Mouse (Mus musculus) kidney, adult 9 months (tissue): ENCODE measurements around the gene Trim43a.
"Not testable (repeated sequence)": the region's sequence is repeated elsewhere in the genome, so short reads cannot be mapped to it uniquely, and the experiment has no call there.

Experiments
- DNase-seq: peaks from one replicate; pipeline ENCODE4 v3.0.0; 2022

Trim43a gene

DNA sequence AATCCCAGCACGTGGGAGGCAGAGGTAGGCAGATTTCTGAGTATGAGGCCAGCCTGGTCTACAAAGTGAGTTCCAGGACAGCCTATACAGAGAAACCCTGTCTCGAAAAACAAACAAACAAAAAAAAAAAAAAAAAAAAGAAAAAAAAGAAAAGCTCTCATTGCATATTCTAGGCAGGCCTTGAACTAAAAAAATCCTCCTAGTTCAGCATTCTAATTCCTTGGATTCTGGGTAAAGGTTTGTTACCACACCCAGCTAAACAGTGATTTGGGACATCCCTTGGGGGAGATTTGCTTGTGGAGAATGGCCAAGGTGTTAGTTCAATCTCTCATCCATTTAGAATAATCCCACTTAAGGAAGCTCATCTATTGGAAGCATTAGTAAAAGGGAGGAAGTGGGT, at the start of gene Trim43a:
Trim43a (plus strand) TSS at position 301 of the 400 bp plus-strand sequence.
- DNase-seq, result not testable (repeated sequence)

DNA sequence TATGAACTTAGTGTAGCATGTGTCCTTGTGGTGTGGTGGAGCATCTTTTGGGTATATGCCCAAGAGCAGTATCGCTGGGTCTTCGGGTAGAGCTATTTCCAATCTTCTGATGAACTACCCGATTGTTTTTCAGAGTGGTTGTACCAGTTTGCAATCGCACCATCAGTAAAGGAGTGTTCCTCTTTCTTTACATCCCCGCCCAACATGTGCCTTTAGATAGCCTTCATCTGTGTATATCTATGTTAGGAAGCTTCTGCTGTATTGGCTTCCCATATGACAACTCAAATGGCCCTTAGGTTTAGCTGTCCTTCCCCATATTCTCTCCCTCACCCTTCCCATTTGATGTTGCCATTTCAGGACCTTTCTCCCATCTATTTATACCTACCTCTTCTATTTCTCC, 46.6 kb upstream of the Trim43a start:
- no peak for DNase-seq

DNA sequence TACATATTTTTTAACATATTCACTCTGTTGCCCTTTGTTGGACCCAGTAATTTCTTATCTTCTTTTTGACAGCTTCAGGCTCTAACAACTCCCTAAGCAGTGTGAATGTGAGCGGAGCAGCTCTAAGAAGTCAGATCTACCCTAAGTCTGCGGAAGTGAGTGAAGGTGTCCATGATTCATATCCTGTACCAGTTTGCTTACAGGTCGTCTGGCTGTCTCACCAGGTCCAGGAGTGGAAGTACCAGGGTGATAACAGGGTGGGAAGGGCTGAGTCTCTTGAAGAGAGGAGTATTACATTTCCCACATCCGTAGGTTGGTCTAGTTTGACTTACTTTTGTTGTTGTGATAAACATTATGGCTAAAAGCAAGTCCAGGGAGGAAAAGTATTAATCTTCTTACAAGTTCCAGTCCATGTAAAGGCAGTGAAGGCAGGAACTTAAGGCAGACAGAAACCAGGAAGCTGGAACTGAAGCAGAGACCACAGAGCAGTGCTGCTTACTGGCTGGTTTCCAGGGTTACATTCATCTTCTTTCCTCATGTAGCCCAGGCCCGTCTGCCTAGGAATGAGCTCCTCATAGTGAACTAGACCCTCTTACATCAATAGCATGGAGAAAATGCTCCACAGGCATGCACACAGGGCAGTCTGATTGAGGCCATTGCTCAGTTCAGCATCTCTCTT, 41.0 kb upstream of the Trim43a start:
- no peak for DNase-seq

DNA sequence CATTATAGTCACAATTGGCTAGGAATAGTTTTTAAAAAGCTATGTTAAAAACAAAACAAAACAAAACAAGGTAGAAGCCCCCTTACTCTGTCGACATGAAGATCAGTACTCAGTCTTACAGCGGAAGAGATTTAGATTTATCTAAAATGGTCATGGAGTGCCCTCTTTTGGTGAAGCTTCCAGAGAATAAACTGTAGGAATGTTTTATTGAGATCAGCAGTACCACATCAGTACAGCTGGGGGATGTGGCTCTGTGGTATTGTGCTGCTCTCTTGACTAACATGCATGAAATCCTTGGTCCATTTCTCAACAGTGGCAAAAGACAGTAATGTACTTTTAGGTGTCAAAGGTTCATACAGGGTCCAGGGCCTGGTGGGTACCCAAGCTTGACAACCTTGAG, 37.9 kb upstream of the Trim43a start:
- peak; percentile 40 for DNase-seq

DNA sequence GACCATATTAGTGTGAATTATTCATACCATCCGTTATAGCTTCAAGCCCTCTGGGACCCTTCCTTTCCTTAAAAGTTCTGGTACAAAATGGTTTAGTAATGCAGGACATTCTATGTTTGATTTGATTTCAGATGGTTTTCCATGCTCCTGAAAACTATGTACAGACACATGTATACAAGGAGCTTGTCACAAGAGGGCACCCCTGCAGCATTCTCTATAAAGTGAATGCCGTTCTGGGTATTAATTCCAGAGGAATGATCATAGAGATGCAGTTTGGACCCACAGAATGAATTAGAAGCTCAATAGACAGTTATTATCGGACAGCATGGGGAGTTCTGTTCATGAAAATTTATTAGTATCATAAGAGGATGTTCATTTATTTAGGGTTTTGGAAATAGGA, 35.2 kb upstream of the Trim43a start:
- peak; percentile 29 for DNase-seq

DNA sequence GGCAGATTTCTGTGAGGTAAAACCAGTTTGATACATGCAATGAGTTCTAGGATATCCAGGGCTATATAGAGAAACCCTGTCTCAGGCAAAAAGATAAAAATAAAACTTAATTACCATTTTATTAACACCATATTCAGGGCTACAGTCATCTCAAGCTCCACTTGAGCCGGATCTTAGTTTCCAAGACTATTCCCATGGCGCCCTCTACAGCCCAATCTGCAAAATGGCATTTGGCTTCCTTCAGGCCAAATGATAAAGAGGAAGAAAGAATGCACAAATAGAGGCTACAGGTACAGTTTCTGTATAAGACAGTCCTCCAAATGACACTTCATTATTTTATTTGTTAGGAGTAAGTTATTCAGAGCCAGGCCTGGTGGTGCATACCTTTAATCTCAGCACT, 34.5 kb upstream of the Trim43a start:
- peak; percentile 57 for DNase-seq

DNA sequence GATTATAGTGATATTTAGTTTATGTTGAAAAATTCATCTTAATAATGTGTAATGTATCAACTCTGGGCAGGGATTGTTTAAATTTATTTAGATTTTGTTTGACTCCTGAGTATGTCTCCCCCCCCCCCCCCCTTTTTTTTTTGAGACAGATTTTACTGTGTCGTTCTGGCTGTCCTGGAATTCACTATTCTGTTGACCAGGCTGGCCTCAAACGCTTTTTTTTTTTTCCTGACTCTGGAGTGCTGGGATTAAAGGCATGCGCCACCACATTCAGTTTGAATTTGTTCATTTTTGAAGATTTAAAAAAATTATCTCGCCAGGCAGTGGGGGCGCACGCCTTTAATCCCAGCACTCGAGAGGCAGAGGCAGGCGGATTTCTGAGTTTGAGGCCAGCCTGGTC, 34.0 kb upstream of the Trim43a start:
- no peak for DNase-seq

DNA sequence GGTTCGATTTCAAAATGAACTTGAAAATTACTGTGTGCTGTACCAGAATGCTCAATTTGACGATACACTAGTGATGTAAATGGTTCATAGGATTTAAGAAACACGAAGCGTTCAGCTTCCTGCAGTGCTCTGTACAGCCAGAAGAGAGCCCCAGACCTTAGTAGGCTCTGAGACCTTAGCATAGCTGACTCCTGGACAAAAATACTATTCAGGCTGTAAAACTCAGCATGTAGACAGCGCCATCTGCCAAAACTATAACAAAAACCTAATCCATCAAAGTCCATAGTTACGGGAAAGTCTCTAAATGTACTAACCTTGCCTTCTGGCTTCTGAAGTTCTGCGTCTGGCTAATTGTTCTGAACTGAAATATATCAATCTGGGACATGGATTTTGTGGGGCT, 33.4 kb upstream of the Trim43a start:
- DNase-seq, result peak; percentile 65

DNA sequence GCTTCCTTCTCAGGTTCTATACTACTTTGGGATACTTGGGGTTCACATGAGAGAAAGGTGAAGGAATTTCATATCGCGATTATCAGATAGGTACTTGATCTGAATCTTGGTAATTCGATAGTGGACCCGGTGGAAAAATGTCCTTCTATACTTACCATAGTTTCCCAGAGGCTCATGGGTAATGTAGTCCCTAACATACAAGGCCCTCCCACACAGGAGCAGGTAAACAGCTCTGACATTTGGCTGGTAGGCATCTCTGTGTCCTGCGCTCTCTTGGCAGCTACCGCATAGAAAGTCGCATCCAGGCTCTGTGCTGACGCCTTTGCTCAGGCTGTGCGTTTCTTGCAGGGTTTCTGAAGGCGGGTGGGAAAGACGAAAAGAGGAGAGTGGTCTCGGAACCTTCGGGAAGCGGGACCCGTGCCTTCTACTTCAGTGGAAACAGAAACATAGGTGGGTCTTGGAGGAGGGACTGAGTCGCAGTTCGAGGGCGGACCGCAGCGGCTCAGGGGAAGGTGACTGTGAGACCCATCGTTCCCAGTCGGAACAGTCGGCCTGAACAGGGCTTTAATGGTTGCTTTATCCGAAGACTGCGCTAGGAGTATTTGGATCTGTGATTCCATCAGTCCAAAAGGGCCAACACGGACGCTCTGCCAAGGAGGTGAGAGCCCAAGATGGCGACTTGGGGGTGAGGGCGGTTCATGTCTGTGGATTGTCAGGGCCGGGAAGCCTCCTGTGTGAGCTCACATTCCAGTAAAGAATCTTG, 32.7 kb upstream of the Trim43a start, which contains the start of gene Zfp949:
Zfp949 (plus strand) TSS at position 170 of the 763 bp plus-strand sequence.
- DNase-seq, result peak; percentile 92

DNA sequence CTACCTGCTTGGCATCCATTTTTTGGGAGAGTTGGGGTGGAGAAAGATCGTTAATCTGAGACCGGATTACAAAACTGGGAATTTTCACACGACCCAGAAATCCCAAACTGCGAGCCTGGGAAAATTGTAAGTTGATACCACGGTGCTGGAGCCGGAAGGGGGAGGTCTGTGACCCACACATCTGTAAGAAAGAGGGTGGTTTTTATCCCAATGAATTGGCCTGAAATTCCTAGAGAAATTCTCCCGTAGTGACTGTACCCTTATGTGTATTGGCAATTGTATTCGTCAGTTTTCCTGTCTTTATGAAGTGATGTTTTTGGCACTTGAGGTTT, 32.1 kb upstream of the Trim43a start:
- no peak for DNase-seq

DNA sequence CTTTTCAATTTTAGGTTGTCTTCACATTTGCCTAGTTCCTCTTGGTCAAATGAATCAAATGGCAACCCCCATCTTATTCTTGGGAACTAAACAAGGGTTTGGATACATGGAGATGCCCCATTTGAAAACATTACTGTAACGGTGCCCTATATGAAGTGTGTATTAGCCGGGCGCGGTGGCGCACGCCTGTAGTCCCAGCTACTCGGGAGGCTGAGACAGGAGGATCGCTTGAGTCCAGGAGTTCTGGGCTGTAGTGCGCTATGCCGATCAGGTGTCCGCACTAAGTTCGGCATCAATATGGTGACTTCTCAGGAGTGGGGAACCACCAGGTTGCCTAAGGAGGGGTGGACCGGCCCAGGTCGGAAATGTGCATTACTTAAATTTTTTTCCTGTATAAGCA, 27.6 kb upstream of the Trim43a start:
- no peak for DNase-seq

DNA sequence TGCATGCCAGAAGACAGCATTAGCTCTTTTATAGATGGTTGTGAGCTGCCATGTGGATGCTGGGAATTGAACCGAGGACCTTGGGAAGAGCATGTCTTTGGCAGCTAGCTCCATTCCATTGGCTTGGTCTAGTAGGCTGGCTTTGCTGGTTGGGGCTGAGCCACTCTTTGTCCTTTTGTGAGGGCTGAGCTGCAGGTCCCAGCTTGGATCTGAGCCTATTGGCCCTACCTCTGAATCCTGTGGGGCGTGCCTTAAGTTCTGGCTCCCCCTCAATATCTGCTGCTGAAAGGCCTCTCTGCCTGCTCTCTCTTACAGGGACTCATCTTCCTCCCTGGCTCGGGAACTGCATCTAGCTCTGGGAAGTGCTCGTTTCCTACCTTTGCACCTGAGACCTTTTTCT, 22.5 kb upstream of the Trim43a start:
- DNase-seq, result no peak

DNA sequence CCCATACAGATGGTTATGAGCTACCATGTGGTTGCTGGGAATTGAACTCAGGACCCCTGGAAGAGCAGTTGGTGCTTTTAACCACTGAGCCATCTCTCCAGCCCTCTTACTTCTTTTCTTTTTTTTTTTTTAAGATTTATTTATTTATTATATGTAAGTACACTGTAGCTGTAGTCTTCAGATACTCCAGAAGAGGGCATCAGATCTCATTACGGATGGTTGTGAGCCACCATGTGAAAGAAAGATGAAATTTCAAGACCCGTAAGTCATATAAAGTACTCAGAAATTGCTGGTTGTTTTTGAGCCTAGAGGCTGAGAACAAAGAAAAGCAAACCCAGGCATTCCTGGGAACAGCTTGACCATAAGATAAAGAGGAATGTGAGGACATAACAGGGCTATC, 19.2 kb upstream of the Trim43a start:
- not testable (repeated sequence) for DNase-seq

DNA sequence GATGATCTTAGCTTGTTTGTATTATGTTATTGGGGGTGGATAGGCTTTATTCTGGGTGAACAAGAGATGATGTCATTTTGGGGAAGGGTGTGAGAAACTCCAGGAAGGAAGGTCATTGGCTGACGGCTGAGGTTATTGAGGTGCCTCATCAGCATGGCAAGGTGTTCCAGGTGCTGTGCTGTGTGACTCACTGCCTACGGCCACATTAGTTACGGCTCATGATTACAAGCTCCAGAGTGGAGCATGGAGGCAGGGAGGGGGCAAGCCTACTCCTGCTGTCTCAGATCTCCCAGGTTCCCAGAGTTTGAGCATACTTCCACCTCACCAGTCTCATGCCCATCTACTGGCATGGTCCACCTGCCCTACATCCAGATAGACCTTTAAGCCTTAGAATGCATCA, 10.2 kb upstream of the Trim43a start:
- DNase-seq, result not testable (repeated sequence)

DNA sequence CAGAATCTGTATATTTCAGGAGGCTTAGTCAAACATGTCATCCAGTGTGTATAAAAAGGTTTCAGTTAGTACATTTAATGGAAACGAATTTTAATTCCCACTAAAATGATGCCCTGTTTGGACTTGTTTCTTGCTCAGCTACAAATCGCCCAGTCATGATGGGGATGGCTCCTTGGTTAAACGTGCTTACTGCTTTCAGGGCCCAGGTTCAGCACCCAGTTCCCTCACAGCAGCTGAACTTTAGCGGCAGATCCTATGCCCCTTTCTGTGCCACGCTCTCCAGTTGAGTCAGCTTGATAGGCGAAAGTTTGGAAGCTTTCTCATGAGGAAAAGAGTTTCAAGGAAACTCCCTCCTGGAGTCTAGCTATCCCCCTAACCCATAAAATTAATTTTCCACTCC, 13.0 kb downstream of the Trim43a start:
- DNase-seq, result not testable (repeated sequence)

DNA sequence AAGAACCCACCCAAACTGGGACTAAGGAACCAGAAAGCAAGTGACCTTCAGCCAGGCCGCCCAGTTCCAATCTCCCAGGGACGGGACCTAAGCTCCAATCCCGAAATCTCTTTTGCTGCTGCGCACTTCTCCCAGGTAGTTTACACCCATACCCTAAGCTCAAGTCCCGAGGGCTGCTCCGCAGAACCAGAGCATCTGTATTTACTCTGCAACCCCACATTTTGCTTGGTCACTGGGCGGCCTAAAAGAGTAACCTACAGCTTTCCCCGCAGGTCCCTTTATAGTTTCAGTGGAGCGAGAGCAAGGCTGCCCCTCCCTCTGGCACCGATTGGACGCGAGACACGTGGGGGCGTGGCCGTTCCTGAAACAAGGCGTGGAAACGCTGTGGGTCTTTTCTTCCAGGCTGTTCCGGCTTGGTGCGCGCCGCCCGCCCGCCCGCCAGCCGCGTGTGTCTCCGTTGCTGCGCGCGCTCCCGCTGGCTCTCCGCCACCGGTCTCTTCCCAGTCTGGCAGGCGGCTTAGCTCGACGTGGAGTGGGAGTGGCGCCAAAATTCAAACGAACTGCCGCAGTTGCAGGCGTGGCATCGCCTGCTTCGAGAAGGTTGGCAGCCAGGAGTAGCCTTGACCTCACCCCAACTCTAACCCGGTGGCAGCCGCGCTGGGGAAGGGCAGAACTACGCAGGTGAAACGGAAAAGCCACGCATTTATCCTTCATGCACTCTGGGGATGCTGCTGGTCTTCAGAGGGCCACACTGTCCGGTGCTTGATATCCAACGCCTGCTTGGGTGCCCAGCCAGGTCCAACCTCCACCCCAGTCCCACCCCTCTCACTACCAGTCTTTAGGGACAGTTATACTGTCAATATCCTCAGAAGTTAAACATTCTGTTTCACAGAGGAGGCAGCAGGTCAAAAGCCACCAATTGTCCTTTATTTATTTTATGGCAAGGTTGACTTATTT, 18.8 kb downstream of the Trim43a start:
- DNase-seq, result peak; percentile 99

DNA sequence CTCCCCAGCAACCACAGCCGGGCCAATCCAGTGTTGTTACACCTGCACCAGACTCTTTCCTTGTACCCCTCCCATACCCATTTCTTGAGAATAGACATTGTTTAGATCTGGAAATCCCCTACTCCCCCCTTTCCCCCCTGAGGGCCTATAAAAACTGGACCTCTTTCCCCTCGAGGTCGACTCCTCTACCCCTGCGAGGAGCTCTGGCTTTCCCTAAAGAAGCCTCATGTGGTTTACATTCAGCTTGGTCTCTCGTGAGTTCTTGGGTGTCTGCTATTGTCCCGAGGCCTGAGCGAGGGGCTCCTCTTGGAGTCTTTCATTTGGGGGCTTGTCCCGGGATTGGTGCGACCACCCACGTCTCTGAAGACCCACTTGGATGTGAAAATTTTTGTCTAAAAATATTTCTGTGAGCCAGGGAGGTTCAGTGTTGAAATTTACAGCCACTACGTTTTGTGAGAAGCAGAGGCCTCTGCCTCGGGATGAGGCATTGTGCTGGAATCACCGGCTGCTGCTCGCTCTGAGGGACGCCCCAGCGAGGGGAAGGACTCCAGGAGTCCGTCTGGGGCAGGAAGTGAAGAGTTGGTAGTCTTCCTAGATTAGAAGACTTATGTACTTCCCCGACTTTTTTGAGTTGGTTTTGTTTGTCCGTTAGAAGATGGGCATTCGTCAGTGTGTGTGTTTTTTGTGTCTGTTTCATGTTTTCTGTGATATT, 45.3 kb downstream of the Trim43a start:
- DNase-seq, result not testable (repeated sequence)

DNA sequence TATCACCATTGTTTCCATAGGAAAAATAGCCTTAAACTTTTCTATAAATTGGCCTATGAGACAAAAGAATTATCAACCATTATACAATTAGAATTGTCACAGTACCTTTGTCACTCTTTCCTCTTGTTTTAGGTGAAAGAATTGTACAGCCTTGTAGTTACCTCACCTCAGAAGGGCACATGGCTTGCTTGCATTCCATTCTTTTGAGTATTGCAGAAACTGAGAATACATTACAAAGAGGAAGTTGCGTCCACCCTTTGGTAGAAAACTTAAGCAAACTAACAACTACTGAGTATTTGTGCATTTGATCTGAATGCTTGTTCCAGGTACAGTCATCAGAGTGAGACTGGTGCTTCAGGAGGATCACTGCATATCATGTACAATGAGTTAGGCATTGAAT, 57.4 kb downstream of the Trim43a start:
- not testable (repeated sequence) for DNase-seq
